Mouse (Mus musculus): ENCODE data around the gene Slc46a1. TPM values are rescaled to one million over a fixed set of nuclear protein-coding genes. Genes with fewer than 3 reads are reported as not detected.

Slc46a1 gene
- polyA plus RNA-seq, 1 experiment from 2014 or later, result 15.7 TPM

GRCm38 (mm10) chr11:78512025-78512957, 46.8 kb downstream of the Slc46a1 start, which contains the start of the genes Tmem199 and Poldip2:
Tmem199 (minus strand) TSS chr11:78512172.
Poldip2 (plus strand) TSS chr11:78512193.
- under 1% methylated on average over 64 of the region's 67 CpGs for WGBS
- peaks cover 51% of the 10 kb centered on the region for H3K36me3 ChIP-seq (ENCODE audit: poor library complexity, severe bottlenecking)
- H3K4me1 ChIP-seq, result peaks cover 22% of the 10 kb centered on the region
- no peaks in the 10 kb centered on the region for H3K27me3 ChIP-seq
- H3K4me3 ChIP-seq, result peak within 1 kb of the TSS; percentile 89
- H3K27ac ChIP-seq, result peak within 1 kb of the TSS; percentile 81
- peak; percentile 96 for ATAC-seq
- H3K9ac ChIP-seq, result peak within 1 kb of the TSS; percentile 97
- H3K4me2 ChIP-seq, result peak within 1 kb of the TSS; percentile 92
- H3K9me3 ChIP-seq (replicated peaks), result no peaks in the 10 kb centered on the region

GRCm38 (mm10) chr11:78513106-78513790, 47.8 kb downstream of the Slc46a1 start:
- 84% methylated on average over 3 of the region's 3 CpGs for WGBS
- H3K4me1 ChIP-seq, result peaks cover 22% of the 10 kb centered on the region
- H3K9me3 ChIP-seq (replicated peaks), result no peaks in the 10 kb centered on the region
- H3K9ac ChIP-seq, result peak overlapping the region; percentile 97
- H3K36me3 ChIP-seq (ENCODE audit: poor library complexity, severe bottlenecking), result peaks cover 50% of the 10 kb centered on the region
- H3K27ac ChIP-seq, result peak overlapping the region; percentile 35; the same call in 1 of the 2 replicates
- no peaks in the 10 kb centered on the region for H3K27me3 ChIP-seq
- peak overlapping the region; percentile 92 for H3K4me2 ChIP-seq
- peak overlapping the region; percentile 89 for H3K4me3 ChIP-seq
- no peak for ATAC-seq

GRCm38 (mm10) chr11:78515549-78516325, 50.2 kb downstream of the Slc46a1 start:
- 54% methylated on average over 2 of the region's 2 CpGs for WGBS
- no peak overlapping the region for H3K4me3 ChIP-seq
- peaks cover 68% of the 10 kb centered on the region for H3K36me3 ChIP-seq (ENCODE audit: poor library complexity, severe bottlenecking)
- no peaks in the 10 kb centered on the region for H3K27me3 ChIP-seq
- peaks cover 22% of the 10 kb centered on the region for H3K4me1 ChIP-seq
- ATAC-seq, result no peak
- no peak overlapping the region for H3K9ac ChIP-seq
- no peak overlapping the region for H3K4me2 ChIP-seq
- no peak overlapping the region for H3K27ac ChIP-seq
- no peaks in the 10 kb centered on the region for H3K9me3 ChIP-seq (replicated peaks)

GRCm38 (mm10) chr11:78518931-78519330, 53.4 kb downstream of the Slc46a1 start:
- Histone ChIP-seq H3K4me2 (no peak overlapping the region), H3K36me3 (ENCODE audit: poor library complexity, severe bottlenecking) (peaks cover 95% of the 10 kb centered on the region), H3K27me3 (no peaks in the 10 kb centered on the region), H3K9ac (no peak overlapping the region), H3K9me3 (replicated peaks) (no peaks in the 10 kb centered on the region), H3K27ac (no peak overlapping the region), H3K4me3 (no peak overlapping the region), H3K4me1 (no peaks in the 10 kb centered on the region; the same call in 1 of the 2 replicates)
- ATAC-seq, result no peak
- 93% methylated on average over 10 of the region's 10 CpGs for WGBS

Other genes starting within 250 kb of the Slc46a1 start
- 62.7 and 64.1 TPM in 2 replicates for gene Sdf2, start 220.0 kb upstream of the Slc46a1 start, polyA plus RNA-seq (2015; fragmentation: Nextera tagmentation; extraction: Ambion mirVana)
- 24.9 and 29.4 TPM in 2 replicates for gene Supt6, start 219.7 kb upstream of the Slc46a1 start, polyA plus RNA-seq (2015; fragmentation: Nextera tagmentation; extraction: Ambion mirVana)
- gene 2610507B11Rik, start 203.9 kb upstream of the Slc46a1 start, polyA plus RNA-seq (2015; fragmentation: Nextera tagmentation; extraction: Ambion mirVana), result 61.8 and 73.0 TPM in 2 replicates
- gene BC030499, start 174.9 kb upstream of the Slc46a1 start, polyA plus RNA-seq (2015; fragmentation: Nextera tagmentation; extraction: Ambion mirVana), result 0.18 and 0.35 TPM in 2 replicates
- 41.8 and 46.4 TPM in 2 replicates for gene Spag5, start 164.2 kb upstream of the Slc46a1 start, polyA plus RNA-seq (2015; fragmentation: Nextera tagmentation; extraction: Ambion mirVana)
- gene Aldoc, start 142.7 kb upstream of the Slc46a1 start, polyA plus RNA-seq (2015; fragmentation: Nextera tagmentation; extraction: Ambion mirVana), result 135 and 142 TPM in 2 replicates
- 55.0 and 62.0 TPM in 2 replicates for gene Pigs, start 137.3 kb upstream of the Slc46a1 start, polyA plus RNA-seq (2015; fragmentation: Nextera tagmentation; extraction: Ambion mirVana)
- gene Unc119, start 122.2 kb upstream of the Slc46a1 start, polyA plus RNA-seq (2015; fragmentation: Nextera tagmentation; extraction: Ambion mirVana), result 68.7 and 70.2 TPM in 2 replicates
- not detected in 2 replicates for gene Foxn1, start 79.1 kb upstream of the Slc46a1 start, polyA plus RNA-seq (2015; fragmentation: Nextera tagmentation; extraction: Ambion mirVana)
- not detected in 2 replicates for gene Slc13a2, start 43.5 kb upstream of the Slc46a1 start, polyA plus RNA-seq (2015; fragmentation: Nextera tagmentation; extraction: Ambion mirVana)
- 34.6 and 36.2 TPM in 2 replicates for gene Sarm1, start 32.1 kb downstream of the Slc46a1 start, polyA plus RNA-seq (2015; fragmentation: Nextera tagmentation; extraction: Ambion mirVana)
- 38.4 and 53.3 TPM in 2 replicates for gene Vtn, start 33.4 kb downstream of the Slc46a1 start, polyA plus RNA-seq (2015; fragmentation: Nextera tagmentation; extraction: Ambion mirVana)
- gene Sebox, start 37.8 kb downstream of the Slc46a1 start, polyA plus RNA-seq (2015; fragmentation: Nextera tagmentation; extraction: Ambion mirVana), result 0.14 and 0.36 TPM in 2 replicates
- 85.9 and 86.6 TPM in 2 replicates for gene Tmem199, start 46.5 kb downstream of the Slc46a1 start, polyA plus RNA-seq (2015; fragmentation: Nextera tagmentation; extraction: Ambion mirVana)
- 170 and 176 TPM in 2 replicates for gene Poldip2, start 46.5 kb downstream of the Slc46a1 start, polyA plus RNA-seq (2015; fragmentation: Nextera tagmentation; extraction: Ambion mirVana)
- 65.6 and 71.9 TPM in 2 replicates for gene Tnfaip1, start 70.6 kb downstream of the Slc46a1 start, polyA plus RNA-seq (2015; fragmentation: Nextera tagmentation; extraction: Ambion mirVana)
- gene Ift20, start 70.7 kb downstream of the Slc46a1 start, polyA plus RNA-seq (2015; fragmentation: Nextera tagmentation; extraction: Ambion mirVana), result 92.2 and 114 TPM in 2 replicates
- gene Tmem97, start 85.1 kb downstream of the Slc46a1 start, polyA plus RNA-seq (2015; fragmentation: Nextera tagmentation; extraction: Ambion mirVana), result 45.9 and 49.0 TPM in 2 replicates
- 34.1 and 34.2 TPM in 2 replicates for gene Nlk, start 231.7 kb downstream of the Slc46a1 start, polyA plus RNA-seq (2015; fragmentation: Nextera tagmentation; extraction: Ambion mirVana)